Mouse (Mus musculus): ENCODE data around the gene Ifitm2.

DNA sequence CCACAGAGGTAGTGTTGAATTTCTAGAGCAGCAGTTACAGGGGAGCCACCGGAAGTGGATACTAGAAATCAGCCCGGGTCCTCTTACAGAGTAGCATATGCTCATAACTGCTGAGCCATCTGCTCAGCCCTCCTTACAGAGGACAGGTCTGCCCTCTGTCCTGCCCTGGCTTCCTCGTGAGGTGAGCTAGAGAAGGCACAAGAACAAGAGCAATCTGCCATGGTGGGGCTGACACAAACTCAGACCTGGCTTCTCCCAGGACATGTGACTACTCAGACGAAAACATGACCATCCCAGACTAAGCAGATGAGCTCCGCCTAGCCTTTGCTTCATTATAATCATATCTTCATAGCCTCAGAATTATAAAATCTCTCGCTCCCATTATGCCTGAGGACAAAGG lies 4.0 kb downstream of the Ifitm2 start:
- no peak for TF ChIP-seq CTCF (IDR thresholded peaks at IDR 0.05; ENCODE audit: extremely low read depth, insufficient read length, insufficient replicate concordance, low read depth, low read length)
- no peak for TF ChIP-seq POLR2A (IDR thresholded peaks at IDR 0.05; ENCODE audit: low read depth, low read length)

Measured in small intestine, adult 2 months (tissue).